Mouse (Mus musculus) layer of hippocampus, adult 9-11 months (tissue): ENCODE data around the gene Cfap54.

ENCODE experiments used
- DNase-seq: peaks from one replicate; pipeline ENCODE4 v3.0.0; 2022

Gene Cfap54

DNA sequence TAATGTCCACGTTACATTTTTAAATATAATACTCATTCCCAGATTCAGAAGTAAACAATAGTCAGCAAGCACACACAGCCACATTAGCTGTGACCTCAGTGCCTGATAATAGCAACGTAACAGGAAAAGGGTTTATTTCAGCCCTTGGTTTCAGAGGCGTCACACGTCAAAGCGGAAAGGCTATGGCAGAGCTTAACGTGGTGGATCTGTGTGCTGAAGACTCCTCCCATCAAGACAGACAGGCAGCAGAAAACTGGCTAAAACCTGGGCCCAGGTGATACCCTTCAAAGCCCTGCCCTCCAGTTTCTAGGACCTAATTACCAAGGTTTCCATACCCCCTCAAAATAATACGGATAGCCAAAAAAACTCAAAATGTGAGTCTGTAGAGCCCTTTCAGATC, 16.0 kb upstream of the Cfap54 start:
- DNase-seq: no peak

DNA sequence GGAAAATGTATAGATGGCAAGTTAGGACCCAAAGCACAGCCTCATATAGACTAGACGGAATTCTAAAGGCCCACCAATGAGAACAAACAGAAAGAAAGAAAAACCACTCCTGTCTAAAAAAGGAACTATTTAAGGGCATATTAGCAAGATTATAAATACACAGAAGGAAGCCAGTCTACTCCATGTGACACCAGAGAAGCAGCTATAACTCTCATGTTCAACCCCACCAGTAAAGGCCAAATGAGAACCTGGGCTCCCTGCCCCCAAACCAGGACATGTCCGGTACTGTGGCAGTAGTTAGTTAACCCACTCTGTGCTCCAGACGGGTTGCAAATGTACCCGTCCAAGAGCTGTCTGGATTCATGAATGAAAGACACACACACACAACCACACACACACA, 14.4 kb upstream of the Cfap54 start:
- DNase-seq: no peak

DNA sequence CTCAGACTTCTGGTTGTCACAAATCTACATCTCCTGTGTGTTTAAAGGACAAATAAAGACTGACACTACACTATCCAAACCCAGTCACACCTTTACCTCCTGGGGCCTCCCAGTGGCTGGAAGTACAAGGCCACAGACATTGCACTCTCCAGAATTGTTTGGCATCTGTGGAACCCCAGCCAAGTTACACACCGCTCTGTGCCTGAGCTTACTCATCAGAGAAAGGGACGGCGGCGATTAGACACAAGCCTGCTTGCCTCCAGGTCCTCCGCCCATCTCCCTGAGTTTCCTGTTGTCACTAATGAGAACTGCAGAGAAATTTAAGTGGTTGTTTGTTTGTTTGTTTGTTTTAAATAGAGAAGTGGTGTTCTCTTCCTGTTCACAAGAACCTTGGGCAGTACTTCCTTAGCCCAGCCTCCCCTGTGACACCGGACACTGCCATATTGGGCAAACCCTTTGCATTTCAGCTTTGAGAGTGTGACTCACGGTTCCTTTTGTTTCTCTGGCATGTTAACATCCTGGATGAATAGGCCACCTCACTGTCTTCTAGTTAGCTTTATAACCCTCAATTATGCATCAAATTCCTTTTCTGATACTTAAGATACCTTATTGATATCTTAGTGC, 13.7 kb upstream of the Cfap54 start:
- DNase-seq: no peak

DNA sequence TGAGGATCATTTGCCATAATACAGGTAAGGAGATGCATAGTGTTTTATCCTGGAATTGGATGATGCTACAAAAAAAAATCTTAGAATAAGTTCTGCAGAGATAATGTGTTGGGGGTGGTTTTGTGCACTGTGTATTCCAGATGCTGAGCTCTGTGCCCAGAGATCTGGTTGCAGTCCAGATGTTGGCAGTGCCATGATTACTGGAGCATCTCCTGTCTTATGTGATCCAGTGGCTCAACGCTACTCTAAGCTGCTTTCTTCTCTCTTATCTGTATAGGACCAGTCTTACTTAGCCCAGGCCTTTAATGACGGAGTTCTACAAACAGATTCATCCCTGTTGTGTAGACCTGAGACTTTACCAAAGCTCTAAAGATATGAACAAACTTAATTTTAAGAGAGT, 10.5 kb upstream of the Cfap54 start:
- no peak for DNase-seq

DNA sequence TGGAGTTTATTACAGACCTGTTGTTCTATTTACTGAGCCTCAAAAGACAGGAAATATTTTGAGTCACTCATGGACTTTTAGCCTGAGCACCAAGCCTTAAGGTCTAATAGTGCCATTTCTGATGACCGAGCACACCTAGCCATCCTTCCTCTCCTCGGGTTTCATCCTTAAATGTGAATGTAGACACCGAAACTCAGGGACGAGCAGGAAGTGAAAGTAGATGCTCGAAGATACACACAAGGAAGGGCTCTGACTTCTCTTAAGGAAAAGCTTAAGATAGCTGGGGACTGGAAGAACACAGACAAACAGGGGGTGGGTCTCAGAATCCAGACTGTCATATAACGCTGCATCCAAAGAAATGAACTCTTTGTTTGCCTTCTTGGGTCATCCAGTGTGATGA, 8.8 kb upstream of the Cfap54 start:
- no peak for DNase-seq

DNA sequence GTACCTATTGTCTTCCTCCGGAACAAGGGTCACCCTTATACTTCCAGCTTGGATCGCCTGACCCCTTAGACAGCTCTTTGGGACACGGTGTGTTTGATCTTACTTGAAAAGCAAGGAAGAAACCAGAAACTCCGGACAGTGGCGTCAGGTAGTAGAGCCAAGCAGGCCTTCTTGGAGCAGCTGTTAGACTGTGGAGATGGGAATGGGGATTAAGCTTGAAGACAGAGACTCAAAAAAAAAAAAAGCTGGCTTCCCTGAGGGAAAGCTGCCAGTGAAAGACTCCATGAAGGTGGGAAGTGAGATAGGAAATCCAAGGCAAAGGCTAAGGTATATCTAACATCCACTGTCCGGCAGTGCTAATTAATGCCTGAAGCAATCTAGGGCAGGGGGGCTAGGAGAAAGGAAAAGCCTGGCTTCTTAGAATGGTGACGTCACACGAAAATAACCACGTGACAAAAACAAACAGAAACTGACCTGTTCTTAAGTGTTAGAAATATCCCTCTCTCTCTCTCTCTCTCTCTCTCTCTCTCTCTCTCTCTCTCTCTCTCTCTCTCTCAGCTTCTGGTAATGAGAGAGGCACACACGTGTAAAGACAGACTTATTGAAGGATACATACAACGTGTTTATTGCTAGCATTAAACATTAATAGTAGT, 7.1 kb upstream of the Cfap54 start:
- no peak for DNase-seq

DNA sequence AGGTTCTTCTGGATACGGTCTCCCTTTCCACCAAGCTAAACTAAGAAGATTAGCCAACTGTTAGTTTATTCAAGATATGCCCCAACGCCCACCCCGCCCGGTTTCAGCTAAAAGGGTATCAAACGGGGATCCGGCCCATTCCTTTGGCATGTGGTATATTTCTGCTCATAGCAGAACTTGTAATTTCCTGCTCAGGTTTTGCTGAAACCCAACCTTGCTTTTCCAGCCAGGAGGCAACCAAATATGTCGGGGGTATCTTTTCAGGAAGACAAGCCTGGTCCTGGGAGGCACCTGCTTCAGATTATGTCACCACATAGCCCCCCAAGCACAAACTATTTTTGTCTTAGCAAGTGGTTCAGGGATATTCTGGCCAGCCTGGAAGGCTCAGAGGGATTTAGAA, 6.1 kb upstream of the Cfap54 start:
- no peak for DNase-seq

DNA sequence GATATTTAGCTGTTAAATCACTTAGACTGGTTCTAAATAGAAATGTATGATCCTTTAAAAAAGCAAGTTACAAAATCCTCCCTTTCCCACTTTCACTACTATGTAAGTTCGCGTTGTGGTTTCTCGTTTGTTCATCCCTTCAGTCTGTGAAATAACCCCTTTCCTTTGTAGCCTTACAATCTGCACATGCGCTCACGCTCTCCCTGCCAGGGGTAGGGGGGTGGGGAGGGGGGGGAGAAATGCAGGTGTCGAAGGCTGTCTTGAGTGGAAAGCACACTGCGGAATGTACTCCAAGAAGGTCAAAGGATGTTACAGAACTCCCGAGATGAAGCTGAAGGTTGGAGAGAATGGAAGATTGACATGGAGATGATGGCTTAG, 2.5 kb upstream of the Cfap54 start:
- DNase-seq: no peak

DNA sequence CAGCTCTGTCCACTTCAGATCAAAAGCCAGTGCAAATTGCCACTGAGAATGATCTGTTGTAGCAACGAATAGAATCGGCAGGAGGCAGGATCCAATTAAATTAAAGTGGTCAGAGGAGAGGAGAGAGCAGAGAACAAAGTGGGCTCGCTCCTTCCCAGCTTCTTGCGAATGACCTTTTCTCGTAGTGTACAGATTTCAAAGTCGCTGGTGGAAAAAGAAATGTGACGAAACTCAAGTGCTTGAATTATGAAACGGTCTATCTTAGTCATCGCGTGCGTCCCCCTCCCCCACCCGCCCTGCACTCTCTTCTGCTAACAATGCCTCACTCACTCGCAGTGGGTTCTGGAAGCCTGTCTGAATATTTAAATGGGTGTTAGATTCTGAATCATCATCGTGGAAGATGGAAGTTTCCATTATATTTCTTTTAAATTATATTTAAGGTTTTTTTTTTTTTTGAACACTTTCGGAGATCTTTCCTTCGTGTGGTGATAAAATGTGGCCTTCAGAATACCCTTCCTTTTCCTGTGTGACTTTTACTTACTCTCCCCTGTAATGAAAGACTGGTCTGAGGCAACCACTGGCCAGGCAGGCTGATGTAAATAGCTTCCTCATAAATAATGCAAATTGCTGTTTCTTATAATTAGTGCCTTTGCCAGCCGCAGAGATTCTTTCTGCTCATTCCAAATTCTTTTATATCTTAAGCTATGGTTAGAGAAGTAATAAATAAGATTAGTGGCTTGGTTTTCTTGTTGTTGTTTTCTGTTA, 2.0 kb upstream of the Cfap54 start:
- no peak for DNase-seq

DNA sequence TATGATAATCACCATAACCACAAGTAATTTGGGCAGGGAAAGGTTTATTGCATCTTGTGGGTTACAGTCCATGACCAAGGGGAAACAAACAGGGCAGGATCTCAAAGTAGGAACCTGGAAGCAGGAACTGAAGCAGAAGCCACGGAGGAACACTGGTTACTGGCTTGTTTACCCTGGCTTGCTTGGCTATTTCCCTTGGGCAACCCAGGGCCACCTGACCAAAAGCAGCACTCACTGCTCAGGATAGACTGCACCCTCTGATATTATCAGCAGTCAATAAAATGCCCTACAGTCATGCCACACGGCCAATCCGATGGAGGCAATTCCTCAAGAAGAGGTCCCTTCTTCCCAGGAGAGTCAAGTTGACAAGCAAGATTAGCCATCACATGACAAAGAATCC, 1.9 kb downstream of the Cfap54 start:
- DNase-seq: no peak

DNA sequence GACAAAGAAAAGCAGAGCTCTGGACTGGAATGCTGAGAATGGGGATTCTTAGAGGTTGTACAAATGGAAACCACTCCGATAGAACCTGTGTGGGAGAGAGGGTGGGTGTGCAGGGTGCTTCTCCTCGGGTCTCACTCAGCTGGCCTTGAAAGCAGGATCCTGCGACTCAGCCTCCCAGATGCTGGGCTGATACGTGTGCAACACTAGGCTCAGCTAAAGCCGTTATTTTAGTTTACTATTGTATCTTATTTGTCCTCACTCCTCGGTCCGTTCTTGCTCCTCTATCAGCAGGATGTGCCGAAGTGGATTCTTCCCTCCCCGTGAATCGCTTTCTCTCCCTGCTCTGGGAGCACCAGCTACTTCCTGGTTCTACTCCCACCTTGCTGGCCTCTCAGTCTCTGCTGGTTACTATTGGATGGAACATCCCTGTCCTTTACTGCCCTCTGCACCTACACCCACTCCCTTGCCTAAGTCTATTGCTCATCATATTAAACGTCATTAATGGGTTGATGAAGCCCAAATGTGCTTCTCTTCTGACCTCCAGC, 3.4 kb downstream of the Cfap54 start:
- DNase-seq: no peak

DNA sequence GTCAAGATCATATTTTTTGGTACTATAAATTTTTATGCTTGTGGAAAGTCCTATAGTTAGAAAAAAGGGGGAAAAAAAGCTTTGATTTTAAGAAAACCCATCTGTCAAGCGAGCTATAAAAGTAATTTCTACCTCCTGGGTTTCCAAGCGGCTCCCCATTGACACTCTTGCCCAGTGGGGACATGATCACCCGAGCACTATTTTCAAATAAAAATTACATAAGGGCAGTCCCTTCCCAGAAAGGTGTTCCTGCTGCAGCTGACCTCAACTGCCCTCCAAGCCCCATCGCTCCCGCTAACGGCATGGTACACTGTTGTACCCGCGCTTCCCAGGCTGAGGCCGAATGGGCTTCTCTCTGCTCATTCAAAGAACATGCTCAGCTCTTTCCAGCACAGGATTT, 5.0 kb downstream of the Cfap54 start:
- DNase-seq: no peak

DNA sequence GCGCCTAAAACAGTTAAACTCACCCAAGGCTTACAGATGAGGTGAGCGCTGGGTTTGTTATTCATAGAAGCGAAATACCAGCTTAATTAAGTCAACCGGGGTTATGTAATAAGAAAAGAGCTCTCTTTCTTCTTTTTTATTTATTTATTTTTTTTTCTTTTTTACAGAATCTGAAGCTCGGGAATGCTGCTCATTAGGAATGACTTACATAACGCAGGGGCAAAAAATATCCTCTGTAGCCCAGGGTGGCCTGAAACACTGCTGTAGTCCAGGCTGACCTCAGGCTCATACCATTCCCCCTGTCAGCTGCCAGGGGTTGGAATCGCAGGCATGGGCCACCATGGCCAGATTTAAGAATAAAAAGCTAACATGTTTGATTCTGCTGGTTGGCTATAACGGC, 5.6 kb downstream of the Cfap54 start:
- no peak for DNase-seq

DNA sequence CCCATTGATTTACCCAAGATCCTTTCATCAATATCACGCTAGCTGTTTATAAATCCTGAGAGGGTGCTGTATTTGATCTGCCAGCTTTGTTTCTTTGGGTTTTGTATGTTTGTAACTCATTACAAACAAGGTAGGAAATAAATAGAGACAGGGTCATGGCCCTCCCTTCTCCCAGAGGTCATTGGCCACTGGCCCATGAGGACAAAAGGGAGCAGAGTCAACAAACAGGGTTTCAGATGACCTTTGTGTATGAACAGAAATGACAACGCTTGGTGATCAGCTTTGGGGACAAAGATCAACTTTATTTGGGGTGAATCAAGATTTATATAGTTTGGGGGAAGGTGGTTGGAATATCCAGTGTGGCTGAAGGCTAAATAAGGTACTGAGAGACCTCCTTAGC, 8.6 kb downstream of the Cfap54 start:
- DNase-seq: no peak

DNA sequence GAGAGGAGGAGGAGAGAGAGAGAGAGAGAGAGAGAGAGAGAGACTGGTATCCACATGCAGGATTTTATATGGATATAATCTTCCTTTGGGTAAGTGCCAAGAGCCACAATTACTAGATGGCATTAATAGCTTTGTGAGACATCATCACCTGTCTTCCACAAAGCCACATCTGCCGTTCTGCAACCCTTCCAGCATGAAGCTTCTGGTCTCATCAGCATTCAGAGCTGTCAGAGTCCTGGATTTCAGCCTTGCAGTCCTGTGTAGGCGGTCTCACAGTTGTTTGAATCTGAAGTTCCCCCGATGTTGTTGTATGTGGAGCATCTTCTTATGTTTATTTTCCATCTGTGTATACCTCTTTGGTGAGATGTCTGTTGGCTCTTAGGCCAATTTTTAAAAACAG, 9.7 kb downstream of the Cfap54 start:
- peak; percentile 78 for DNase-seq

DNA sequence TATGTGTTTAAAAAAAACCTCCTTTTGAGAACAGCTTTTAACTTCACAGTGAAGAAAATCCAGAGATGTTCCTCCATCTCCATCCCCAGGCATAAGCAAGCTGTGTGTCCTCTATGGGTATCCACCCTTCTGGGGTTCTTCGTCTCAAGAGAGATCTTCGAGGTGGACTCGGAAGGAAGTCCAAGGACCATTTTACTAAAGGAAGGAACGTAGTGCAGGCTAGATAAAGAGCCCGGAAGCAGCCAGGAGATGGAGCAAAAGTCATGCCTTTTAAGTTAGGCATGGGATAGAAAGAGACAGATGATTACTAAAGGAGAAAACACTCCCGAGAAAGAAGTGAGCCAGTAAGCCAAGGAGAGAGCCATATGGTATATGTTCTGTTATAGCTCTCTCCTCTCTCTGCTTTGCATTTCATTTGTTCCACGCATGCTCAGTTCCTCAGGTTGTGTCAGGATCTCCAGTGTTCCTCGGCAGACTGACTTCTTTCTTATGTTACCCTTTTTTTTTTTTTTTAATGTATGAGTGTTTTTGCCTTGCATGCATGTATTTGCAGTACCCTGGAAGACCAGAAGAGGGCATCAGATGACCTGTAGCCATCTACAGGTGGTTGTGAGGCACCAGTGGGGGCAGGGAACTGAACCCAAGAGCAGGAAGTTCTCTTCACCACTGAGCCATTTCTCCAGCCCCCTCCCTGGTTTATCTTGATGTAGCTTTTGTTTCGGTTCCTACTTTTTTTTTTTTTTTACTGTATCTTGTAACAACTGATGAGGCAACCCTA, 11.1 kb downstream of the Cfap54 start:
- DNase-seq: peak; percentile 85

DNA sequence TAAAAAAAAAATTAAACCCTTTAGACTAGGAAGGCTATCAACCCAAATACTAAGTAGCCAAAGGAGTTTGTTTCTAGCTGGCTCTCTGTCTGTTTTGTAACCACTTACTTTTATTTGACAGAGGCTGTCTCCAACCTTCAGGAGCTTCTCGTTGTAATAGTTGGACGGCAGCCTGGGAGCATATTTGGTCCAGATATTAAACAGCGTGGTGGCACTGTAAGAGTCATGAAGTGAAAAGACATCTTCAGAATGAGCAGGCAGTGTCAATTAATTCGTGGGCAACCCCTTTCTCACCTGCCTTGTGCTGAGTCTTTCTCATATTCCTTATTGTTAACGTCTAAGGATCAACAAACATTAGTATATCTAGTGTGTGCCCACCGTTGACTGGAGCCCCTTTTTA, 11.7 kb downstream of the Cfap54 start:
- DNase-seq: no peak

DNA sequence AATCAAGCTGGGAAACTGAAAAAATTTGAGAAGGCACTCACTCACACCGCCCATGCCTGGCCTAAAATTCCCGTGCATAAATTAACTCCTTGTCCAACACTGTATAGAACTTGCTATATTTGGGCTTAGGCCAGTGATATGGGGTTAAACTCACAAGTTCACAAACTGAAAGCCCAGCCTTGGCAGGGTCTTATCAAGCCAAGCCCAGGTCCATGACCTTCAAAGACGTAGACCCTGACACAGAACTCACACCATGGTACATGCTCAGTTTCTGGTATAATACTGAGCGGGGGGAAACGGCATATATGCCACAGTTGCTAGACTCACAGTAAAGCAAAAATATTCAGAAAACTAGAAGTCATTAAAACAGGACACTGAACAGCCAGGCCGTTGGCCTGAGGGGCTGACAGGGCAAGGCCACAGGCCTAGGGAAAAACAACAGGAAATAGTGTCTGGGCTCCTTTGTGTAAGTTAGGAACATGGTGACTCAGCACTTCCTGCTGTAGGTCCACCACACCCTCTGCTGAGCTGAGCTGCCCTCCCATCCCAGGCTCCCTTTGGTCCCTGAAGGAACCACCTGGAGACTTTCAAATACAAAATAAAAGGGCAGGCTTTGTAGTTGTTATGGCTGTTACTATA, 12.3 kb downstream of the Cfap54 start:
- no peak for DNase-seq

DNA sequence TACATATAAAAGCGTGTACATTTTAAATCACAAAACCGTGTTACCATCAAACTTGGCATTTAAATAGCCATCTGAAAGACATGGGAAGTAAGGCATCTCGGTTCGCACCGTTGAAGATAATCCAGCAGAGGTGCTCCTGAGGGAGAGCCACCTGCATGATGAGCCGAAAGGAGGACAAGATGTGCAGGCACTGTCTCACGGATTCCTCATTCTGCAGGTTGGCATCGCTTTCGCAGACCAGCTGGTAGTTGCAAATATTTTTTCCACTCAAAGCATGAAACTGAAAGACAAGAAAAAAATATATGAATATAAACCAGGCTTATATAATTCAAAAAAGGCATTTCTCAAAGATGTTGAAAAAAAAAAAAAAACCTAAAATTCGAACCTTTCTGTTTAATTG, 16.4 kb downstream of the Cfap54 start:
- peak; percentile 55 for DNase-seq

DNA sequence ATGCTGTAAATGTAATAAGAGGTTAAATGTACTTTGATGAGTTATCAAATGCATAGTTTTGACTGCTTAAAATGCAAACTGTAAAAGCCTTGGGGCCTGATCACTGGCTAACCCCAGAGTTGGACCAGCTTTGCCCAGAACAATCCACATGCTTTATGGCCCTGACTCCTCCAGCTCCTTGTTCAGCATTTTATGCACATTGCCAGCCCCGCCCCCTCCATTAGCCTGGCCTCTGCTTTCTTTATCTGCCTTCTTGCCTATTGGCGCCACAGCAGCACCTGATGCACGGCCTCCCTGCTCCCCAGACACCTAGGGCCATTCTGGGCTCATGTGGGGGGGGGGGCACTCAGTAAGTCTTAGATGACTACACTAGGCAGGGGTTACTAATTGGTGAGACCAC, 17.8 kb downstream of the Cfap54 start:
- no peak for DNase-seq

DNA sequence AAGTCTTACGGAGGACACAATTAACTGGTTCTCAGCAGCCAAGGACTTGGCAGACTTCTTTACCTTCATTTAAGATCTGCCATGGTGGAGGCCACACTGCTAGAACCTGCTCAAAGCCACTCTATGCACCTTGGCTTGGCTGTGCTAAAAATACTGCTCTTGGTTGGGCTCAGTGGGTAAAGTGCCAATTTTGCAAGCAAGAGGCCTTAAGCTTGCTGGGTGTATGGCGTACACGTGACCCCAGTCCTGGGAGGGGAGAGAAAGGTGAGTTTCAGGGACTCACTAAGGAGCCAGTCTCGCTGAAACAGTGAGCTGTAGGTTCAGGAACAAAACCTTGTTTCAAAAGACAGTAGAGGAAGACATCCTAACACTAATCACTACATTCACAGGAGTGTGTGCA, 19.0 kb downstream of the Cfap54 start:
- DNase-seq: no peak

DNA sequence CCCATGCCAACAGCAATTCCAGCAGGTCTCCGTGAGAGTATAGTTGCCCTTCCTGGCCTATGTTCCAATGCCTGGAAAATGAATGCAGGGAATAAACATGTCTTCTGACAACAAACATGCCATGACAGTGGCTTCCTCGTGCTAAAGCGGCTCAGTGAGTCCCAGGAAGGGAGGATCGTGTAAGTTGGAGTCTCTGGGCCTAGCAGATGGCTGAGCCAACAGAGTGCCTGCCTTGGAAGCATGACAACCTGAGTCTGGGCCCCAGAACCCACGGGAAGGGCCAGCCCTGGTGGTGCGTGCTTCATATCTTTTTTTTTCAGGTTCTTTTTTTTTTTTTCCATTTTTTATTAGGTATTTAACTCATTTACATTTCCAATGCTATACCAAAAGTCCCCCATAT, 27.6 kb downstream of the Cfap54 start:
- DNase-seq: peak; percentile 51

DNA sequence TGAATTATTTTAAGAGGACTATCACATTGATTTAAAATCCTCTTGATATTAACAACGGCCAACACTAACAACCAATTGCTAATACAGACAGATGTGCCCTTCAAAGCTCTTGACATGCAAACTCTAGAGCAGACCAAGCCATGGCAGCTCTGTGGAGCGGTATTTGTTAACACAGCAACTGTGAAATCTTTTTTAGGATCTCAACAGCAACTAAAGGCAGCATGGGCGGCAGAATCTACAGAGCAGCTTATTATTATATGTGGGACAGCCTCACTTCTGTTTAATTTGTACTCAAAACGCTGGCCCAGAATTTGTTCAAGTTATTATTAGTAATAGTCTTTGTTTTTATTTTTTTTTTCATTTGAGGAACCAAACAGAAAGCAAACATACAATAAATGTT, 28.1 kb downstream of the Cfap54 start:
- DNase-seq: peak; percentile 47
